Mouse (Mus musculus) myocyte (in vitro differentiated cells): ENCODE data around the gene Rpl36al. TPM values are rescaled to one million over a fixed set of nuclear protein-coding genes. Genes with fewer than 3 reads are reported as not detected.

Experiments used
- H3K27me3 ChIP-seq: one replicate; pipeline ENCODE4 v1.6.1; 2011; ENCODE audit not compliant: control insufficient read depth, insufficient read depth, insufficient read length
- H3K36me3 ChIP-seq: one replicate; pipeline ENCODE4 v1.6.1; 2011; ENCODE audit not compliant: control insufficient read depth, insufficient read depth
- H3K4me2 ChIP-seq: one replicate; pipeline ENCODE4 v1.6.1; 2011; ENCODE audit warnings: low read depth, control low read depth
- H3K4me3 ChIP-seq: one replicate; pipeline ENCODE4 v1.5.1; 2011; ENCODE audit warnings: mild to moderate bottlenecking, control low read depth, moderate library complexity
- H3K79me2 ChIP-seq: one replicate; pipeline ENCODE4 v1.6.1; 2011; ENCODE audit not compliant: control insufficient read depth, insufficient read depth
- H3ac ChIP-seq: one replicate; pipeline ENCODE4 v1.6.1; 2011; ENCODE audit not compliant: control insufficient read depth, insufficient read length
- CEBPB ChIP-seq: IDR thresholded peaks from 2 replicates; pipeline ENCODE4 v1.6.1; 2011; ENCODE audit warnings: mild to moderate bottlenecking, moderate library complexity; ENCODE audit not compliant: poor library complexity, insufficient read depth, severe bottlenecking
- E2F4 ChIP-seq: IDR thresholded peaks from one replicate; pipeline ENCODE4 v1.6.1; 2011; ENCODE audit warnings: mild to moderate bottlenecking, control low read depth, moderate library complexity; ENCODE audit not compliant: insufficient read depth
- MAX ChIP-seq: IDR thresholded peaks from one replicate; pipeline ENCODE4 v1.6.1; 2011; ENCODE audit warnings: low read depth, mild to moderate bottlenecking, control low read depth
- MYOD1 ChIP-seq, 3 experiments: IDR thresholded peaks; one replicate each; pipeline ENCODE4 v1.6.1; 2011; ENCODE audit warnings: control low read depth in 2 of 3, low read depth in 2 of 3, mild to moderate bottlenecking in 2 of 3, moderate library complexity in 1 of 3; ENCODE audit not compliant: insufficient read length in 2 of 3, control insufficient read depth in 1 of 3
- MYOG ChIP-seq, 3 experiments: IDR thresholded peaks; one replicate each; pipeline ENCODE4 v1.6.1; 2011; ENCODE audit warnings: control low read depth in 2 of 3, low read depth in 2 of 3, mild to moderate bottlenecking in 2 of 3; ENCODE audit not compliant: insufficient read length in 2 of 3, control insufficient read depth in 1 of 3, insufficient read depth in 1 of 3
- POLR2A ChIP-seq: IDR thresholded peaks from one replicate; pipeline ENCODE4 v1.6.1; 2011; ENCODE audit warnings: low read depth, mild to moderate bottlenecking, control low read depth, moderate library complexity; ENCODE audit not compliant: insufficient read length
- POLR2AphosphoS2 ChIP-seq: IDR thresholded peaks from one replicate; pipeline ENCODE4 v1.6.1; 2011; ENCODE audit warnings: low read depth, control low read depth; ENCODE audit not compliant: insufficient read length
- REST ChIP-seq: IDR thresholded peaks from one replicate; pipeline ENCODE4 v1.6.1; 2011; ENCODE audit warnings: mild to moderate bottlenecking, control low read depth, moderate library complexity; ENCODE audit not compliant: insufficient read depth, insufficient read length
- SRF ChIP-seq: IDR thresholded peaks from one replicate; pipeline ENCODE4 v1.6.1; 2011; ENCODE audit warnings: low read depth; ENCODE audit not compliant: control insufficient read depth, insufficient read length
- TCF12 ChIP-seq: IDR thresholded peaks from one replicate; pipeline ENCODE4 v1.6.1; 2011; ENCODE audit warnings: mild to moderate bottlenecking, control low read depth; ENCODE audit not compliant: poor library complexity, insufficient read depth, severe bottlenecking
- TCF3 ChIP-seq: IDR thresholded peaks from one replicate; pipeline ENCODE4 v1.6.1; 2011; ENCODE audit warnings: low read depth, control low read depth; ENCODE audit not compliant: insufficient read length
- USF1 ChIP-seq: IDR thresholded peaks from one replicate; pipeline ENCODE4 v1.6.1; 2011; ENCODE audit warnings: low read depth, mild to moderate bottlenecking, control low read depth, moderate library complexity
- polyA plus RNA-seq: library from polyadenylated mRNA; unstranded; fragments of >200 nt; fragmentation: generic; extraction: Trizol; gene quantifications from one replicate; pipeline ENCODE4 v1.2.1, GENCODE M21; 2012; ENCODE audit warnings: missing spikeins

The Rpl36al gene
- polyA plus RNA-seq, 1 experiment, result 880 TPM

DNA sequence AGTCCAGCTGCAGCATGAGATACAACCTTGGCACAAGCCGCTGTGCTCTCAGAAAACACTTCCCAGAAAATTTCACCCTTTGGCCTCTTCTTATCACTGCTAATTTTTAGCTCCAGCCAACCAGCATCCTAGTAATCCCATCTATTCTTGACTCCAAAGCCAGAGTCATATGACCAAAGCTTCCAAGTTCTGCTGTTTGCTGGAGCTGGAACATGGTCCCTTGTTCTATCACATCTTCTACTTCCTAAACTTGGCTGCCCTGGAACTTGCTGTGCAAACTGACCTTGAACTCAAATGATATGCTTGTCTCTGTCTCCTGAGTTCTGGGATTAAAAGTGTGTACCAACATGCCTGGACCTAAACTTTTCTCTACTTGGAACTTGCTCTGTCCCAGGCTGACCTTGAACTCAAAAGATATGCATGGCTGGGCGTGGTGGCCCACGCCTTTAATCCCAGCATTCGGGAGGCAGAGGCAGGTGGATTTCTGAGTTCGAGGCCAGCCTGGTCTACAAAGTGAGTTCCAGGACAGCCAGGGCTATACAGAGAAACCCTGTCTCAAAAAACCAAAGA is 36.6 kb downstream of the Rpl36al start:
- no peaks in the 10 kb centered on the region for H3K27me3 ChIP-seq
- no peaks in the 10 kb centered on the region for H3K36me3 ChIP-seq
- H3ac ChIP-seq, result no peak overlapping the region
- H3K4me3 ChIP-seq, result no peak overlapping the region
- H3K4me2 ChIP-seq, result no peak overlapping the region
- TF ChIP-seq SRF, result no peak
- TF ChIP-seq CEBPB, result no peak
- no peak for TF ChIP-seq USF1
- TF ChIP-seq REST, result no peak
- no peak for TF ChIP-seq POLR2A
- TF ChIP-seq POLR2AphosphoS2, result no peak
- no peak for TF ChIP-seq MYOG (IDR thresholded peaks at IDR 0.05; ENCODE audit: control insufficient read depth in 1 of 3, insufficient read depth in 1 of 3, insufficient read length in 2 of 3, low read depth in 2 of 3)
- no peak for TF ChIP-seq E2F4
- TF ChIP-seq MYOD1 (IDR thresholded peaks at IDR 0.05; ENCODE audit: control insufficient read depth in 1 of 3, insufficient read length in 2 of 3, low read depth in 2 of 3), result no peak
- no peak for TF ChIP-seq MAX
- no peak for TF ChIP-seq TCF12
- no peak for TF ChIP-seq TCF3
- no peaks in the 10 kb centered on the region for H3K79me2 ChIP-seq

DNA sequence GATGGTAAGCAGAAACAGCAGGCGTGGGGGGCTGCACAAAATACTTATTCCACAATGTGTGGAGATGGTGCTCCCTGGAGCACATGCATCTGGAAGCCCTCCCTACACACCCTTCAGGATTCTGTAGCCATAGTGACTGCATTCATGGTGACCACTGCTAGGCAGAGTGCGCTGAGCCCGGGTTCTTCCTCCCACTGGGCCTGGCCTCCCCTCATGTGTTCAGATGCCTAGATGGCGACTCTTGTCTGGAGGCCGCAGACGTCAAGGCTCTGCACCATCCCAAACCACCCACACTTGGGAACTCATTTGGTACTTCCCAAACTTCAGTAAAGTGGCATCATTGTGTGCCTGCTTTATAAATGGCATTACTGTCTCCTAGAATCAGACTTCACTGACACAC is 40.4 kb downstream of the Rpl36al start:
- Histone ChIP-seq H3ac (no peak overlapping the region), H3K4me2 (no peak overlapping the region), H3K36me3 (no peaks in the 10 kb centered on the region)

DNA sequence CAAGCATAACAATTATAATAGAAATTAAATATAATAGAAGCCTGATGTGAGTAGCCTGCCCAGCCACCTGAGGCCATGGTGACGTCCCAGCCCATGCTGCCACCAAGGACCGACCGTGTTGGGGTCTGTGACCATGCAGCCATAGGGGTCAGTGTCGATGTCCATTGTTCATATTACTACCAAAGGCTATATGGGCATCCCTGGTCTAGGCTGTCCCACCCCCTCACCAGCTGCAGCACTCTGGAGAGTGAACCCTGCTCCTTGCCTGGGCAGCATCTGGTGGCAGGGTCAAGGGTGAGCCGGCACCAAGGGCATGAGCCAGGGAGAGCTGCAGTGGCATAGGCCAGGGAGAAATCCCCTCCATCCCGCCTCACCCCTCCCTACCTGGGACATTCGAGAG is 44.0 kb downstream of the Rpl36al start:
- TF ChIP-seq TCF12, result no peak

More for the DNA sequence above, 40.4 kb downstream of the Rpl36al start:
- H3K27me3 ChIP-seq, result peaks cover 4% of the 10 kb centered on the region
- no peak overlapping the region for H3K4me3 ChIP-seq
- TF ChIP-seq CEBPB (no peak), MAX (no peak), POLR2A (no peak), TCF12 (no peak), REST (no peak), POLR2AphosphoS2 (no peak), USF1 (no peak), TCF3 (no peak), E2F4 (no peak), MYOG (IDR thresholded peaks at IDR 0.05; ENCODE audit: control insufficient read depth in 1 of 3, insufficient read depth in 1 of 3, insufficient read length in 2 of 3, low read depth in 2 of 3) (no peak), MYOD1 (IDR thresholded peaks at IDR 0.05; ENCODE audit: control insufficient read depth in 1 of 3, insufficient read length in 2 of 3, low read depth in 2 of 3) (no peak), SRF (no peak)
- no peaks in the 10 kb centered on the region for H3K79me2 ChIP-seq

GRCm38 (mm10) chr12:69139201-69139600 is 44.7 kb downstream of the Rpl36al start:
- Histone ChIP-seq H3K4me3 (no peak overlapping the region), H3ac (no peak overlapping the region), H3K4me2 (no peak overlapping the region), H3K79me2 (no peaks in the 10 kb centered on the region), H3K27me3 (peaks cover 4% of the 10 kb centered on the region), H3K36me3 (no peaks in the 10 kb centered on the region)
- TF ChIP-seq E2F4, result no peak
- no peak for TF ChIP-seq TCF12
- no peak for TF ChIP-seq CEBPB
- no peak for TF ChIP-seq MYOD1 (IDR thresholded peaks at IDR 0.05; ENCODE audit: control insufficient read depth in 1 of 3, insufficient read length in 2 of 3, low read depth in 2 of 3)
- TF ChIP-seq MYOG (IDR thresholded peaks at IDR 0.05; ENCODE audit: control insufficient read depth in 1 of 3, insufficient read depth in 1 of 3, insufficient read length in 2 of 3, low read depth in 2 of 3), result no peak
- no peak for TF ChIP-seq POLR2AphosphoS2
- TF ChIP-seq POLR2A, result no peak
- no peak for TF ChIP-seq TCF3
- TF ChIP-seq USF1, result no peak
- TF ChIP-seq SRF, result no peak
- no peak for TF ChIP-seq REST
- TF ChIP-seq MAX, result no peak

More for the DNA sequence above, 44.0 kb downstream of the Rpl36al start:
- Histone ChIP-seq H3ac (no peak overlapping the region), H3K4me2 (no peak overlapping the region), H3K27me3 (peaks cover 4% of the 10 kb centered on the region), H3K36me3 (no peaks in the 10 kb centered on the region), H3K79me2 (no peaks in the 10 kb centered on the region), H3K4me3 (no peak overlapping the region)

Other genes with a start within 250 kb of the Rpl36al start
- 6,498 TPM for gene Rps29, start 24.9 kb downstream of the Rpl36al start, polyA plus RNA-seq
- 5.1 TPM for gene Lrr1, start 15.3 kb downstream of the Rpl36al start, polyA plus RNA-seq
- gene Mgat2, start 74 bp upstream of the Rpl36al start, polyA plus RNA-seq, result 20.7 TPM
- 2.6 TPM for gene Gm49383, start 13.0 kb upstream of the Rpl36al start, polyA plus RNA-seq
- 2.6 TPM for gene Dnaaf2, start 14.3 kb upstream of the Rpl36al start, polyA plus RNA-seq
- gene Gm49384, start 20.2 kb upstream of the Rpl36al start, polyA plus RNA-seq, result 2.6 TPM
- gene Pole2, start 44.1 kb upstream of the Rpl36al start, polyA plus RNA-seq, result 4.2 TPM
- 8.1 TPM for gene Klhdc1, start 57.1 kb upstream of the Rpl36al start, polyA plus RNA-seq
- gene Klhdc2, start 112.6 kb upstream of the Rpl36al start, polyA plus RNA-seq, result 59.9 TPM
- gene Nemf, start 173.1 kb upstream of the Rpl36al start, polyA plus RNA-seq, result 6.8 TPM
- 71.4 TPM for gene Arf6, start 188.1 kb upstream of the Rpl36al start, polyA plus RNA-seq
- 2.4 TPM for gene Gm9887, start 188.4 kb upstream of the Rpl36al start, polyA plus RNA-seq